Mouse (Mus musculus): ENCODE measurements around the gene Med12.
"Not testable (repeated sequence)": the region's sequence is repeated elsewhere in the genome, so short reads cannot be mapped to it uniquely, and the experiment has no call there.

DNA sequence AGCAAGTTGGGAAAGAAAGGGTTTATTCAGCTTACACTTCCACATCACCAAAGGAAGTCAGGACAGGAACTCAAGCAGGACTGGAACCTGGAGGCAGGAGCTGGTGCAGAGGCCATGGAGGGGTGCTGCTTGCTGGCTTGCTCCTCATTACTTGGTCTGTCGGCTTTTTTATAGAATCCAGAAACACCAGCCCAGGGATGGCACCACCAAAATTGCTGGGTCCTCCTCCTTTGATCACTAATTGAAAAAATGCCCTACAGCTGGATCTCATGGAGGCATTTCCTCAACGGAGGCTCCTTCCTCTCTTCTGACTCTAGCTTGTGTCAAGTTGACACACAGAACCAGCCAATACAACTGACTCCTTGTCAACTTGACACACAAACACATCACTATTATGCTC lies 69.0 kb downstream of the Med12 start:
- not testable (repeated sequence) for TF ChIP-seq CTCF (IDR thresholded peaks at IDR 0.05; ENCODE audit: low read depth); EP300 (optimal IDR thresholded peaks at IDR 0.05)
